ENCODE assay signal across 9 mouse cellular contexts in genomic region chr1:87184751-87185139, GRCm38 (mm10). TPM values are rescaled to one million over a fixed set of nuclear protein-coding genes. Genes with fewer than 3 reads are reported as not detected.
A peak's percentile ranks its signal among the peaks of the same experiment; 100 is the strongest.
DNase-seq lines count a peak whose midpoint lies in the region; ATAC-seq and TF ChIP-seq lines count a peak whose summit lies in the region.
"Had no signal": no experiment of that assay in that cellular context is flagged by ENCODE, and none has a peak within 500 bp of the region (broad histone marks: within the 10 kb centered on the region; RNA-seq: fewer than 3 reads in every experiment).

No protein-coding gene starts in this region.

- H3K9ac ChIP-seq in hindbrain, embryonic 11.5 days (ENCODE audit: low read depth, low read length) = no peak overlapping the region

- TF ChIP-seq POLR2A in cerebellum, adult 2 months (IDR thresholded peaks at IDR 0.05; ENCODE audit: borderline replicate concordance, insufficient read depth, low read length) = no peak

- no peaks in the 10 kb centered on the region for H3K36me3 ChIP-seq in hindbrain, embryonic 11.5 days (ENCODE audit: control insufficient read depth, insufficient read depth, low read length)

- 3% methylated on average over 20 of the region's 20 CpGs for WGBS in cerebellum, adult 2 months
- 13% methylated on average over 18 of the region's 20 CpGs for WGBS in hindbrain, embryonic 11.5 days

- no peaks in the 10 kb centered on the region for H3K27me3 ChIP-seq in cerebellum, adult 2 months (ENCODE audit: control insufficient read depth, insufficient read depth, low read length)
- H3K27me3 ChIP-seq in hindbrain, embryonic 11.5 days (ENCODE audit: control insufficient read depth, insufficient read depth, low read length) = peaks cover 35% of the 10 kb centered on the region

- no peak overlapping the region for H3K4me3 ChIP-seq in cerebellum, adult 2 months (replicated peaks; ENCODE audit: insufficient read depth, low read depth, low read length)
- no peak overlapping the region for H3K4me3 ChIP-seq in hindbrain, embryonic 11.5 days (ENCODE audit: low read depth, low read length)

- ATAC-seq in frontal cortex, adult (ENCODE audit: low TSS enrichment) = peak; percentile 71
- 0 out of 2 replicates have a peak, but pooled peaks have one; percentile 11 for ATAC-seq in hindbrain, embryonic 11.5 days (ENCODE audit: low FRiP score)

- TF ChIP-seq CTCF in cerebellum, adult 2 months (IDR thresholded peaks at IDR 0.05; ENCODE audit: borderline replicate concordance, insufficient read depth, low read depth, low read length) = peak; percentile 74

- H3K9me3 ChIP-seq in hindbrain, embryonic 11.5 days (ENCODE audit: control insufficient read depth, low read length) = no peaks in the 10 kb centered on the region

- H3K27ac ChIP-seq in cerebellum, adult 2 months (ENCODE audit: insufficient read depth, low read length) = no peak overlapping the region
- H3K27ac ChIP-seq in hindbrain, embryonic 11.5 days (ENCODE audit: low read depth, low read length) = no peak overlapping the region
- H3K27ac ChIP-seq: macrophage had no signal

- 0 out of 2 replicates have a peak overlapping the region, but pooled peaks have one; percentile 15 for H3K4me2 ChIP-seq in hindbrain, embryonic 11.5 days (replicated peaks; ENCODE audit: low read depth, low read length)

- H3K4me1 ChIP-seq in cerebellum, adult 2 months (ENCODE audit: control insufficient read depth, insufficient read depth, low read length) = no peaks in the 10 kb centered on the region
- H3K4me1 ChIP-seq in hindbrain, embryonic 11.5 days (replicated peaks; ENCODE audit: control insufficient read depth, insufficient read depth, low read length) = no peaks in the 10 kb centered on the region

- DNase-seq in MN1 (ENCODE audit: low spot score) = peak; percentile 71
- DNase-seq in cerebellum, adult 2 months = peak; percentile 51 to 69
- DNase-seq in hindbrain, embryonic 11.5 days (ENCODE audit: low spot score) = peak; percentile 82
- DNase-seq in layer of hippocampus, adult 9-11 months = peak; percentile 63
- peak; percentile 81 for DNase-seq in lung, postnatal 14 days
- DNase-seq in retina, postnatal 1 day = peak; percentile 86
- DNase-seq in thymus, postnatal 36 days = peak; percentile 62 to 65

RNA-seq across cellular contexts. Expression of gene Prss56, which starts 1.6 kb away (rescaled TPM):
- polyA plus RNA-seq in cerebellum, adult 2 months (2012; rRNA removed) = 0.10 TPM in 2 replicates
- 1.9 and 3.3 TPM in 2 replicates for polyA plus RNA-seq in hindbrain, embryonic 11.5 days (2014; fragmentation: Nextera tagmentation; extraction: Ambion mirVana)
- polyA plus RNA-seq: macrophage had no signal

RNA-seq across cellular contexts. Expression of gene Chrnd, which starts 5.7 kb away (rescaled TPM):
- not detected in 2 replicates for polyA plus RNA-seq in cerebellum, adult 2 months (2012; rRNA removed)
- 0.47 TPM in 1 of 2 replicates, not detected in the other for polyA plus RNA-seq in hindbrain, embryonic 11.5 days (2014; fragmentation: Nextera tagmentation; extraction: Ambion mirVana)
- polyA plus RNA-seq: macrophage had no signal

RNA-seq across cellular contexts. Expression of gene Chrng, which starts 19.7 kb away (rescaled TPM):
- not detected in 2 replicates for polyA plus RNA-seq in cerebellum, adult 2 months (2012; rRNA removed)
- 0.73 and 1.0 TPM in 2 replicates for polyA plus RNA-seq in hindbrain, embryonic 11.5 days (2014; fragmentation: Nextera tagmentation; extraction: Ambion mirVana)

RNA-seq across cellular contexts. Expression of gene Ecel1, which starts 28.4 kb away (rescaled TPM):
- polyA plus RNA-seq in cerebellum, adult 2 months (2012; rRNA removed) = 15.5 and 16.0 TPM in 2 replicates
- 10.0 and 14.7 TPM in 2 replicates for polyA plus RNA-seq in hindbrain, embryonic 11.5 days (2014; fragmentation: Nextera tagmentation; extraction: Ambion mirVana)
- polyA plus RNA-seq: macrophage had no signal

RNA-seq across cellular contexts. Expression of gene Eif4e2, which starts 29.0 kb away (rescaled TPM):
- 51.4 and 56.2 TPM in 2 replicates for polyA plus RNA-seq in cerebellum, adult 2 months (2012; rRNA removed)
- 132 and 134 TPM in 2 replicates for polyA plus RNA-seq in hindbrain, embryonic 11.5 days (2014; fragmentation: Nextera tagmentation; extraction: Ambion mirVana)
